In the genomic region with DNA sequence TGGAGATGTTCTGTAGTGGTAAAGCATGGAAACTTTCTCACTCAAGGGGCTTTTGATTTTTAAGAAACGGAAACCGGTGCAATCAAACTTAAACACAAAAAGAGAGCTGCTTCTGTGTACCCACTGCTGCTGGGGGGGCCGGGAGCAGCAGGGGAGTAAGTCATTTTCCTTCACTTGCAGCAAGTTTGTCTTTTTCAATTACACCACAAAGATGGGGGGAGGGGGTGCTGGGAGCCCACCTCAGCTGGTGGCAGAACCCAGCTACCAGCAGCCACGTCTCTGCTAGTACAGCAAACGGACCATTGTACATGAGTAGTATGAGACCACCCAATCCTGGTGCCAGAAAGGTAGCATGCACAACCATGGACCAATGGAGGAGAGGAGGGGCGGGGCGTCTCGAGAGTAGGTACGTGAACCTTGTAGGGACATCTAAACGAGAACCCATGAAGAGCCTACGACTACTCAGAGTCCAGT, we compare ENCODE assay signal across 11 mouse cellular contexts.
DNase-seq lines count a peak whose midpoint lies in the region; ATAC-seq and TF ChIP-seq lines count a peak whose summit lies in the region.
"Had no signal": no experiment of that assay in that cellular context is flagged by ENCODE, and none has a peak within 500 bp of the region (broad histone marks: within the 10 kb centered on the region; RNA-seq: fewer than 3 reads in every experiment).

No protein-coding gene starts in this region.

- TF ChIP-seq EP300 in MEL (IDR thresholded peaks at IDR 0.05; ENCODE audit: low read depth in 1 of 2, low read length in 2 of 2) = no peak

- TF ChIP-seq RAD21 in MEL (IDR thresholded peaks at IDR 0.05; ENCODE audit: low read depth, low read length) = no peak

- no peaks in the 10 kb centered on the region for H3K79me2 ChIP-seq in MEL (ENCODE audit: control insufficient read depth, insufficient read depth, low read length, poor library complexity)

- no peaks in the 10 kb centered on the region for H3K9me3 ChIP-seq in kidney, embryonic 15.5 days (replicated peaks)
- no peaks in the 10 kb centered on the region for H3K9me3 ChIP-seq in MEL (replicated peaks; ENCODE audit: insufficient read depth, low read length)
- no peaks in the 10 kb centered on the region for H3K9me3 ChIP-seq in limb, embryonic 12.5 days
- H3K9me3 ChIP-seq: stomach, embryonic 15.5 days had no signal

- no peak overlapping the region for H3K27ac ChIP-seq in kidney, embryonic 15.5 days
- no peak overlapping the region for H3K27ac ChIP-seq in MEL (ENCODE audit: control insufficient read depth, low read depth, low read length)
- H3K27ac ChIP-seq in limb, embryonic 12.5 days = no peak overlapping the region
- H3K27ac ChIP-seq: stomach, embryonic 15.5 days had no signal

- no peak overlapping the region for H3K4me3 ChIP-seq in kidney, embryonic 15.5 days (replicated peaks)
- peak overlapping the region in 1 of 2 experiments; percentile 25; a peak in 2 of 4 replicates for H3K4me3 ChIP-seq in MEL (ENCODE audit: control insufficient read depth in 1 of 2, insufficient read depth in 1 of 2, low read depth in 2 of 2, low read length in 2 of 2)
- no peak overlapping the region for H3K4me3 ChIP-seq in limb, embryonic 12.5 days (replicated peaks)
- H3K4me3 ChIP-seq: megakaryocyte, embryonic 14.5 days; stomach, embryonic 15.5 days had no signal

- TF ChIP-seq CTCF in MEL (IDR thresholded peaks at IDR 0.05 in 2 of 3, conservative IDR thresholded peaks at IDR 0.05 in 1 of 3; ENCODE audit: control insufficient read depth in 1 of 3, insufficient read depth in 1 of 3, low read depth in 2 of 3, low read length in 3 of 3, poor library complexity in 1 of 3, severe bottlenecking in 1 of 3) = no peak

- H3K9ac ChIP-seq in kidney, embryonic 15.5 days = no peak overlapping the region
- H3K9ac ChIP-seq in MEL (ENCODE audit: control insufficient read depth, low read depth, low read length, poor library complexity, severe bottlenecking) = no peak overlapping the region
- H3K9ac ChIP-seq in limb, embryonic 12.5 days (replicated peaks) = no peak overlapping the region
- H3K9ac ChIP-seq: stomach, embryonic 15.5 days had no signal

- H3K27me3 ChIP-seq in kidney, embryonic 15.5 days = no peaks in the 10 kb centered on the region
- H3K27me3 ChIP-seq in MEL (ENCODE audit: control insufficient read depth in 1 of 2, insufficient read depth in 2 of 2, low read length in 2 of 2) = no peaks in the 10 kb centered on the region
- peaks cover 6% of the 10 kb centered on the region; the same call in 1 of the 2 replicates for H3K27me3 ChIP-seq in limb, embryonic 12.5 days
- H3K27me3 ChIP-seq: stomach, embryonic 15.5 days had no signal

- peaks cover 8% of the 10 kb centered on the region; the same call in 1 of the 2 replicates for H3K4me1 ChIP-seq in kidney, embryonic 15.5 days
- peaks cover 0 to 3% of the 10 kb centered on the region in 2 experiments; a peak in 1 of 4 replicates for H3K4me1 ChIP-seq in MEL (ENCODE audit: control insufficient read depth in 1 of 2, insufficient read depth in 2 of 2, low read length in 2 of 2)
- H3K4me1 ChIP-seq in limb, embryonic 12.5 days (replicated peaks) = peaks cover 9% of the 10 kb centered on the region
- H3K4me1 ChIP-seq: stomach, embryonic 15.5 days had no signal

- H3K36me3 ChIP-seq in kidney, embryonic 15.5 days = no peaks in the 10 kb centered on the region
- no peaks in the 10 kb centered on the region for H3K36me3 ChIP-seq in MEL (ENCODE audit: control insufficient read depth in 1 of 2, insufficient read depth in 2 of 2, low read length in 2 of 2)
- H3K36me3 ChIP-seq in limb, embryonic 12.5 days = no peaks in the 10 kb centered on the region
- H3K36me3 ChIP-seq: stomach, embryonic 15.5 days had no signal

- ATAC-seq in kidney, embryonic 15.5 days (replicated peaks; ENCODE audit: low FRiP score) = no peak
- ATAC-seq in limb, embryonic 12.5 days (ENCODE audit: insufficient number of reproducible peaks, insufficient read depth, low FRiP score, low TSS enrichment, low read depth) = no peak

- peak overlapping the region; percentile 35 for H3K4me2 ChIP-seq in kidney, embryonic 15.5 days
- peak overlapping the region; percentile 37 for H3K4me2 ChIP-seq in limb, embryonic 12.5 days

- DNase-seq in kidney, postnatal 4 days = no peak
- peak; percentile 79 for DNase-seq in MEL (ENCODE audit: low read depth, low spot score)
- DNase-seq in testis, postnatal 14 days (ENCODE audit: low spot score) = peak; percentile 24
- no peak for DNase-seq in gastrocnemius, postnatal 4 days (ENCODE audit: low spot score in 2 of 2)
- DNase-seq in kidney, adult 18-20 months = no peak
- DNase-seq in cerebellum, adult 18-20 months = no peak
- DNase-seq: kidney, adult 8-10 months had no signal

- 74% methylated on average over 11 of the region's 11 CpGs for WGBS in kidney, embryonic 15.5 days
- 69% methylated on average over 11 of the region's 11 CpGs for WGBS in limb, embryonic 12.5 days

- TF ChIP-seq POLR2A in MEL (IDR thresholded peaks at IDR 0.05; ENCODE audit: control insufficient read depth in 1 of 2, insufficient read depth in 1 of 2, low read depth in 1 of 2, low read length in 2 of 2, poor library complexity in 1 of 2) = no peak

TF ChIP-seq in MEL, 35 proteins besides CTCF, POLR2A, EP300 and RAD21:
- no peak for TF ChIP-seq USF1 (IDR thresholded peaks at IDR 0.05; ENCODE audit: low read depth, low read length)
- no peak for TF ChIP-seq TAL1 (IDR thresholded peaks at IDR 0.05; ENCODE audit: low read length)
- no peak for TF ChIP-seq MEF2A (IDR thresholded peaks at IDR 0.05; ENCODE audit: extremely low read depth, insufficient replicate concordance, low read depth, low read length, poor library complexity, severe bottlenecking)
- TF ChIP-seq MAX (IDR thresholded peaks at IDR 0.05; ENCODE audit: low read length) = no peak
- TF ChIP-seq HCFC1 (IDR thresholded peaks at IDR 0.05; ENCODE audit: low read depth, low read length) = no peak
- no peak for TF ChIP-seq ZKSCAN1 (IDR thresholded peaks at IDR 0.05; ENCODE audit: low read depth, low read length)
- TF ChIP-seq MXI1 (IDR thresholded peaks at IDR 0.05; ENCODE audit: low read depth, low read length) = no peak
- TF ChIP-seq E2F4 (IDR thresholded peaks at IDR 0.05; ENCODE audit: borderline replicate concordance, low read depth, low read length) = no peak
- no peak for TF ChIP-seq NELFE (IDR thresholded peaks at IDR 0.05; ENCODE audit: low read depth, low read length)
- no peak for TF ChIP-seq TBP (IDR thresholded peaks at IDR 0.05; ENCODE audit: low read depth, low read length)
- no peak for TF ChIP-seq MAZ (IDR thresholded peaks at IDR 0.05; ENCODE audit: low read depth, low read length)
- no peak for TF ChIP-seq CHD2 (IDR thresholded peaks at IDR 0.05; ENCODE audit: low read length)
- TF ChIP-seq CHD1 (IDR thresholded peaks at IDR 0.05; ENCODE audit: low read depth, low read length) = no peak

Comparison
In these comparisons a context has a peak if more than half of its experiments do, and no peak if none do; other contexts are left out.
1. DNase-seq: peak in MEL (single experiment) and testis, postnatal 14 days (single experiment); none in kidney, postnatal 4 days (0 of 2), gastrocnemius, postnatal 4 days (0 of 2), kidney, adult 18-20 months (single experiment) and cerebellum, adult 18-20 months (0 of 2).